Mouse (Mus musculus) brain, embryonic 14.5 days (tissue): Measurements from ENCODE around the gene Svbp.

Experiments used
- CTCF ChIP-seq: fragments of 200-500 bp; IDR thresholded peaks from 2 replicates; pipeline ENCODE4 v1.5.1; 2012; ENCODE audit warnings: inconsistent platforms, mild to moderate bottlenecking, moderate library complexity, borderline replicate concordance; ENCODE audit not compliant: insufficient read depth, insufficient read length; ENCODE audit errors: extremely low read depth
- POLR2A ChIP-seq: fragments of 200-500 bp; IDR thresholded peaks from 2 replicates; pipeline ENCODE4 v1.6.1; 2012; ENCODE audit warnings: mild to moderate bottlenecking, inconsistent platforms, borderline replicate concordance; ENCODE audit not compliant: poor library complexity, insufficient read depth, insufficient read length, severe bottlenecking; ENCODE audit errors: extremely low read depth

GRCm38 (mm10) chr4:119190618-119191017, 4.5 kb upstream of the Svbp start:
- TF ChIP-seq POLR2A (no peak), CTCF (no peak)
